Mouse (Mus musculus): ENCODE measurements around the gene Pced1a.

Gene Pced1a

DNA sequence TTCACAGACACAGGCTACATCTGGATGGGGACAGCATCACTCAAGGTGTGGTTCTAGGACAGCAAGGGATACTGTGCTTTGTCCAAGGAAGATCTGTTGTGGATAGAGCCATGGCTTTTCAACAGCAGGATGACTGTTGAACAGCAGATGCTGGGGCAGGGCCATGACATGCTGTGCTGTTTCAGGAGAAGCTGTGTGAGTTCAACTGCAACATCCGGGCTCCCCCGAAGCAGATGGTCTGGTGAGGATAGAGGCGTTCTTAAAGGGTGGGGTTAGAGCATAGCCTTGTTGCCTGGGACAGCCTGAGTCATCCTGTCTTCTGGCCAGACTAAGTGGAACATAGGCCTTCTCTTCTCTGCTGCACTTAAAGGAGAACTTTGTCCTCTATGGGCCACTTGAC lies 14.4 kb upstream of the Pced1a start:
- DNase-seq (ENCODE audit: extremely low spot score, low read depth, low spot score), result no peak

DNA sequence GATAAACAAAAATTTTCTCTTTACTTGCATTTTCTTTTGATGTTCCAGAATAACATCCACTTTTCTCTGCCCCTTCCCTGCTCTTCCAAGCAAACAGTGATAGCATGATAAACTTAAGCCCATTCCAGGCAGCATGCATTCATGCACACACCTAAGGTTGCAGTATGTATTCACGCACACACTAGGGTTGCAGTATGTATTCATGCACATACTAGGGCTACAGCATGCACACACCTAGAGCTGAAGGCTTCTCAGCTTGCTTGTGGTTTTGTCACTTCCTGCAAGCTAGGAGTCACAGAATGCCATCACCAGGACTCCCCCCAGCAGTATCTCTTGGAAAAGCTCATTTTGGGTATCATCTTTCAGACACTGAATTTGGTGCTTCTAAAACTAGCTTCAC lies 12.3 kb upstream of the Pced1a start:
- no peak for DNase-seq (ENCODE audit: extremely low spot score, low read depth, low spot score)

DNA sequence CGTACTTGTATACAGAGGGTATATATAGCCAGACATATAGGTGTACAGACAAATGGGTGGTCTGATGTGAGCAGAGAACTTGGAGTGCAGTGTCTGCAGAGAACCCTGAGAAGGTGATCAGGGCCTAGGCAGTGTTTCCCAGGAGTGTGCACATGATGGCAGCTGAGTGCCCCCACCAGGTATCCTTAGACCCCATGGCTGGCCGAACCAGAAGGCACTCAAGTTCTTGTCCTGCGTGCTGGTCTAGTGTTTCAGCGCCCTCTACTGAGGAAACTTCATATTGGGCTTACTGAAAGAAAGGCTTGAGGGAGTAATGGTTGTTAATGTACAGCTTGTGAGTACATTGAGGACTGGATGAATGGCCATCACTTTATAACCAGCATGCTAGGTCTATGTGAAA lies 8.7 kb upstream of the Pced1a start:
- DNase-seq (ENCODE audit: extremely low spot score, low read depth, low spot score), result no peak

DNA sequence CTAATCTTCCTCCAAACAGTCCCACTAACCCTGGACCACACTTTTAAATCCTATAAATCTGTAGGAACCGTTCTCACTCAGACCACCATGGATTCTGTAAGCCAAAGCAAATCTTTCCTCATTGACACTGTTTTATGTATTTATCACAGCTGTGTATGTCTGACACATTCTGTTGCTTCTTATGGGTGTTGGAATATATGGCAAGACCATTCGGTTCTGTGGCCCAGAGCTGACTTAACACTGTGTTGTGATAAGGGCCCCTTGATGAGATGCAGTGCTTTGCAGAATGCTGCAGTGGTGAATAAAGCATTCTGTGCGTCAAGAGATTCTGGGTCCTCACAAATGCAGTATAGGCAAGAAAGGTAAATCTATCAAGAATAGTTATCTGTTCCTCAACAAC lies 7.7 kb upstream of the Pced1a start:
- DNase-seq (ENCODE audit: extremely low spot score, low read depth, low spot score), result no peak

DNA sequence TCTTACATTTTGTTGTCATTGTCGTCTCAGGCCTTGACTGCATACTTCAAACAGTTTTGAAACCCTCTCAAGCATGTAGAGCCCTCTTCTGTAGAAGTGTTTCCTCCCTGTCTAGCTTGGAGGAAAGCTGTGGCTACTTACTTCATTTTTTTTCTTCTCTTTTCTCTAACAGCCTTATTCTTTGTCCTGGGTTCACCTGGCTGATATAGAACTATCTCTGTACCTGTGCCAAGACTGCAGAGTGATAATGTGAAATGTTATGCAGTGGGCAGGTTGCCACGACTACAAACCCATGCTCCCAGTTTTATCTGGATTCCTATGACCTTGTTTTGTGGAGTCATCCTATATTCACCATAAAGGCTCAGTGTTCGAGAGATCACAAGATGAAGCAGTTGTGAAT lies 6.0 kb upstream of the Pced1a start:
- DNase-seq (ENCODE audit: extremely low spot score, low read depth, low spot score), result no peak

DNA sequence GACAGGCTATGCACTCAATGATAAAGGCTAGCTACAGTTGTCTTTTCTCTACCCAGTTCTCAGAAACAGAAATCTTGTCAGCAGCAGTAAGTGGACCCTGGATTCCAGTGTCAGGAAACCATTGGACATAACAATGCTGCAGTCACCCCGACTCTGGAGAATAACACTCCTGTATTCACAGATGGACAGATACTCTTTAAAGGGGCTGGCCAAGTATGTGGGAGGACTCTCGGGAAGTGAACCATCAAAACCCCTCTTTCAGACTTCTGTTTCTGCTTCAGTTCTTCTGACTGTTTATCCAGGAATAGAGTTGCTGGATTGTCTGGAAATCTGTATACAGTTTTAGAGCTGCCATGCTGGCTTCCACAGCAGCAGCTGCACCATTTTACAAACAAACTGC lies 5.3 kb upstream of the Pced1a start:
- DNase-seq (ENCODE audit: extremely low spot score, low read depth, low spot score), result no peak

DNA sequence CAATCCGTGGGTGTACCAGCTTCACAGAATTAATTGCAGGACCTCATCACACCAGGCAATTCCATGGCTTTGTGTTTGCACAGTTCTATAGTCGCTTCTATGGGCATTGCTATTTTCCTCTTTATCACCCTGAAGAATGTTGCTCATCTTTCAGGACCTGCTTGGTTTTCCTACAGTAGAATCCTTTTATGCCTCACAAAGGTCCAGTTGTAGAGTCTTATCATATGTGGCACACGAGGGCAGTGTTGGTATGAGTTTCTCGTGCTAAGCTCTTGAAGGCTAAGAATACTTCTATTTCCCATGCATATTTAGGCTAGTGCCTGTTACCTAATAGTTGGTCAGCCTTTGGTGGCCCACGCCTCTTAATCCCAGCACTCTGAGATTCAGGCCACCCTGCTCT lies 611 bp upstream of the Pced1a start:
- DNase-seq (ENCODE audit: extremely low spot score, low read depth, low spot score), result no peak

DNA sequence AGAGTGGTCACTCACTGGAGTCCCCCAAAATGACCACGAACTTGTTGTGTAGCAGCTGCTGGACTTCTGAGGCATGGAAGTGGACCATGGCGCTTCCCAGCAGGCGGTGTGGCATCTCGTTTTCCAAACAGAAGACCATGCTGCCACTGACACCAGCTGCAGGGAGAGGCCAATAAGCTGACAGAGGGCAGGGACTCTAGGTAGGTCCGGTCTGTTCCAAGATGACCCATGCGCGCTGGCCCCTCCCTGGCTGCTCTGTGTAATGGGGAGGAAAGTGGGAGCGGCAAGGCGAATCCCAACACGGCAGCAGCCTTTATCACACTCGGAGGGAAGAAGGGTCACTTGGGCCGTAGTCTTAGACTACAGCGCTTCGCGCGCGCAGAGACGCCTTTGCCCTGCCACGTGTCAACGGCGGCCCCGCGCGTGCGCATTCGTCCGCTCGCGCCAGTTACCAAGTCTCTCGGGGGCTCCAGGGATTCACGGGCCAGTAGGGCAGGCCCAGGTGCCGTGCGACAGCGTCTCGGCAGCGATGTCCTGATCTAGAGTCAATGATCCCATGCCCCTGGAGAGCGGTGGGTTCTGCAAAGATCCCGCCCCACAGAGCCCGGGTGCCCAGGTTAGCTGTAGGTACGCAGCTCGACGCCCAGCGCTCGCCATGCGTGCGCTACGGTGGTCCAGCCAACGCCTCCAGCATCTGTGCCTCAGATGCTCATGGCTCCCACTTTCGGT lies 940 bp downstream of the Pced1a start:
- peak; percentile 35 for DNase-seq (ENCODE audit: extremely low spot score, low read depth, low spot score)

DNA sequence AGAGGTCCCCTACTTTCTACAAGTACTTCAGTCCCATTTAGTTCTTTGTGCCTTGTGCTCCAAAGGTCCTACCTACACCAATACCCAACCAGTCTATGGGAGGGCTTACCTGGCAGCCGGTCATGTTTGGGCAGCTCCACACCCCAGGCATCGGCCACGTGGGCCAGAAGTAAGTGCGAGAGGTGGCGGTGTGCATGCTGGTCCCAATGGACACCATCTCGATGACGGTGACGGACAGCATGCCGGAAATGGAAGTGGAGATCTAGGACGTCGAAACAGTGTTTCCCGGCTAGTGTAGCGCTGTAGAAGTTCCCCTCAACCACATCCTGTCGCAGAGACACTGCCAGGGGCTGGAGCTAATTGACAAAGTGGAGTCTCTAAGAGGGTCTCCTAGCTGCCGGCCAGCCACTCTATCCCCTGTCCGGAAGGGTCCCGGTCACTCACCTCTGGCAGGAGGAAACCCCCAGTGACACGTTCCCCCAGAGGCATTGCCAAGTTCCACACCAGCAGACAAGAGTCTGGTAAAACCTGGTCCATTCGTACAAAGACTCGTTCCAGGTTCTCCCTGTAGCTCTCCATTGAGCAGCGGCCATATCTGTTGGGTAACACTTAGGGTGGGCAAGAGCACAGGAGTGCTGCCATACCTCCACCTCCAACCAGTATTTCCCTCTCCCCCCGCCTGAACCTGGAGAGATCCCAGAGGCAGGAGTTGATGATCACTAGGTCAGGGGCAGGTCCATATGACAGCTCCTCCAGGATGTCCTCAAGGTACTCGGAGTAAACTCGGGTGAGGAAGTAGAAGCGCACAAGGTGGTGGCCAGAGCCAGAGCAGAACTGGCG lies 2.5 kb downstream of the Pced1a start:
- DNase-seq (ENCODE audit: extremely low spot score, low read depth, low spot score), result no peak

DNA sequence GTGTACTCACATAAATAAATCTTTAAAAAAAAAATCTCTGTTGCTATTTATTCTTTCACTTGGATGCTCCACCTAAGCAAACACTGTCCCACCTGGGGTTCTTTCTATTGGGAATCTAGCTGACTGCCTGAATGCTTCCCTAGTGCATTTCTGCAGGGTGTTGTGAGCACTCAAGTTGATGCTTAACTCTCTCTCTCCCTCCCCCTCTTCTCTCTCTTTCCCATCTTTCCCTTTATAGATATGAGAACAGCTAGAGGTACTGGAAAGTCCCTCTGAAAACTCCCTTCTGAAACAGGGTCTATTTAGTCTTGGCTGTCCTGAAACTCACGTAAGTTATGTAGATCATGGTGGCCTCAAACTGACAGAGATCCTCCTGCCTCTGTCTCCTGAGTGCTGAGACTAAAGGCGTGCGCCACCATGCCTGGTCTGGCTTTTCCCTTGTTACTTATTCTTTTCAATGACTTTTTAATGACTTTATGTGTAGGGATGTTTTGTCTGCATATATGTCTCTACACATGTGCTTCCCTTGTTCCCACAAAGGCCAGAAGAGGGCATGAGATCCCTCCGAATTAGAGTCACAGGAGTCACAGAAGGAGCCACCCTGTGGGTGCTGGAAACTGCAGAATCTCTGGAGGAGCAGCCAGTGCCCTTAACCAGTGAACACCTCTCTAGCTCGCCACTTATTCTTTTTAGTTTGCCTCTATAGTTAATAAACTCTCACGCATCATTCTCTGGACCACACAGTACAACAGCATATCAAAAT lies 10.2 kb downstream of the Pced1a start:
- DNase-seq (ENCODE audit: extremely low spot score, low read depth, low spot score), result no peak

DNA sequence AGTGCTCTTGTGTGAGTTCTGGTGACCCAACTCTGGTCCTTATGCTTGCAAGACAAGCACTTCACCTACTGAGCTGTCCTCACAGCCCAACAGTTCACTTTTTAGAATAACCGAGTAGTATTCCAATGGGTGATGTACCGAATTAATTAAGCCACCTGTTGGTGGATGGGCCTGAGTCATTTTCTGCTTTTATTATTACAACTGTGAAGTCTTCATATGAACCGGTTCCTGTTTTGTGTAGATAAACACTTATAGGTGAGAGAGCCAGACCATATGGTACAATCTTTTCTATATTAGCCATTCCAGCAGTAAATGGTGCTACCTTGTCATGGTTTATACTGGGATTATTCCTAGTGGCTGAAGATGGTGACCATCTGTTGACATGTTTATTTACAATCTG lies 11.7 kb downstream of the Pced1a start:
- no peak for DNase-seq (ENCODE audit: extremely low spot score, low read depth, low spot score)

DNA sequence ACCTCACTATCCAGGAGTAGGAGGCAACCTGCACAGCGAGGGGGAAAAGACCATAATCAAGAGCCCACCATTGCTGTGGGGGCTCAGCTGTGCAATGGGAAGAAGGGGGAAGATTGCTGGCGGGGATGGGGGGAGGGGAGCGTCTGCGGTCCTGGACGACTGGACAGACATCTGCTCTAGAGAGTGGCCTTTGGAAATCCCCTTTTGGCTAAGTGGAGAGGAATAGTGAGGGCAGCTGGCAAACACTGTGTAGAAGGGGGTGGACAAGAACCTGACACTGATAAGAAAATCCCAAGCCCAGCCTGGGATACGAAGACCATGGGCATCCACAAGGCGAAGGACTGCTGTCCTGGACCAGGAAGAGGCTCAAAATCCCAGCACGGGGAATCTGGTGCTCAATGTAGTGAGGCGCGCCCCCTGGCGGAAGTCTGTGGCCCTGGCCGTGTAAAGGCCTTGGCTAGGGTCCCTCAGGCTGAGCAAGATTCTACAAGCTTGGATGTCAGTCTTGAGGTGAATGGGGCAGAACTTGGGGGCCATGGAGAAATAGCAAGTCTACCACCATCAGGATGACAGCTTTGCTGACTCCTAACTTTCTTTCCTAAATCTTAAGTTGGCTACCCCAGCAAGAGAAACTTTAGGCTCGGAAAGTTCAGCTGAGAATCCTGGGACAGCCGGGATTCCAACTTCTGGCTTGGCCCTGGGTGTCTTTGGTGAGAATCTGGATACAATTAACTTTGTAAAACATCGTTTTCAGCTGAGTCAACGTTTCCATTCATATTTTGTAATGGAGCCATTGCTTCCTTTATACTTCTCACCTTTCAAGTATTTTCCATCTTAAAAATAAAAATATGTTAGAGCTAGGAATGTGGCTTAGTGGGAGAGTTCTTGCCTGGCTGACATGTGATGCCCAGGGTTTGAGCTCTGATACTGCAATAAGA lies 12.7 kb downstream of the Pced1a start:
- DNase-seq (ENCODE audit: extremely low spot score, low read depth, low spot score), result peak; percentile 54

DNA sequence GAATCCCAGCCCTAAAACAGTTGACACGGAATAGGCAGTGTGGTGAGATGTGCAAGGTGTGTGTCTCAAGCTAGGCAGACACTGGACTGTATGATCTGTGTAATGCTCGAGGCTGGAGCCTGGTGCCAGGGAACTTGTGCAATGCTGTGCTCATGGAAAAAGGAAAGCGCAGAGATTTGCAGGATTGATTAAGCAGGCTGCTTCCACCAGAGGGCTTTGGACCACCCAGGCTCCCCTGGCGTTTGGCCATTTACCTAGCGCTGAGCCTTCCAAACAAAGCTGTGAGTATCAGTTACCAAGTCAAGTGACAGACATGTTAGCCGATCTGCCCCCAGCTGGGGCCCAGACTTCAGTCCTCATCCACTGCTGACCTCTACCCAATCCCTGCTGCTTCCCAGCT lies 16.3 kb downstream of the Pced1a start:
- no peak for DNase-seq (ENCODE audit: extremely low spot score, low read depth, low spot score)

DNA sequence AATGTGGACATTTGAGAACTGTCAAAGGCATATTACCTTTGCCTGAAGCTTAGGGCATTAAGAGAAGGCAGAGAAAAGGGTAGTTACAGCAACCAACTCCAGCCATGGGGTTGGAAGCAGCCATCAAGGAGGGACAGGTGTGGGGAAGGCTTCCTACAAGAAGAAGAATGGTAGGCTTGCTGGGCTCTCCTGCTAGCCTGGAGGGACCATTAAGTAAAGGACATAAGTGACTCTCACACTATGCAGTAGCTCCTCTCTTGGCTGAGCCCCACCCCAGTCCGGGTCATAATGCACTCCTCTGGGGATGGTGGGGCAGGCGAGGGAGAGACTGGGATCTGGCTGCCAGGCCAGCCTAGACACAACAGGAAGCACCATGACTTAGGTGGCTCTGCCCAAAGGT lies 18.3 kb downstream of the Pced1a start, which contains the start of gene Tmem239:
Gene Tmem239, plus strand, starts transcription at position 301 of the 400 bp plus-strand sequence.
- DNase-seq (ENCODE audit: extremely low spot score, low read depth, low spot score), result no peak

DNA sequence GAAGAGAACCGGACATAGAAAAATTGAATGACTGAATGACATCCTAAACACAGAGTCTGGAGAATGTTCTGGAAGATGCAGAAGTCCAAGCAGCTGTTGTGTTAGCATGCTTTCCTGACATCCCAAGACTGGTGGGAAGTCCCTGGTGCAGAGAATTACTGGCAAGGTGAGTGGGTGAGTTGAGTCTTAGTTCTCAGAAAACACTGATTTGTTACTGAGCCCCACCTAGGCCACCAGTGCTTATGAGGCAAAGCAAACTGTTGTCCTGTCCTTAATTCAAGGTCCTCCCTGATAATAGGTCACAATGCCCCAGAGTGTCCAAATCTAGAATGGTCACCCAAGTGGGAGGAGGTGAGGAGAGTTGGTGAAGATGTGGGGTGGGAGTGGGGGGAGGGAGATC lies 19.6 kb downstream of the Pced1a start, which contains the start of the genes Gm28372 and 1700020A23Rik:
Gene Gm28372, plus strand, starts transcription at position 301 of the 400 bp plus-strand sequence.
Gene 1700020A23Rik, plus strand, starts transcription at position 321 of the 400 bp plus-strand sequence.
- DNase-seq (ENCODE audit: extremely low spot score, low read depth, low spot score), result no peak

DNA sequence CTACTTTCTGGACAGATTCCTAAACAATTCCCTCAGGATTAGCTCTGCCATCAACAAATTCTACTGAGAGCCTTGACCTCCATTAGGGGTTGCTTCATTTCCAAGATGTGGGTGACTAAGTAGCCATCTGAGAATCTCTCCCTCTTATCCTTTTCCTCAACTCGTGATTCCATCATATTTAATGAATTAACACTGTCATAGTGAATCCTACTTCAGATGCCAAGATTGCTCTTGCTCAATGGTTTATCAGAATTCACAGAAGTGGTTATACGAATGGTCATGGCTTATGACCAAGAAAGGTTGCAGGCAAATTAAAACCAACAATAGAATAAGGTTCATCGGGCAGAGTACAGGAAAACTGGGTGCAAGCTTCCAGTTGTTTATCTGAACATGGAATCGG lies 22.6 kb downstream of the Pced1a start:
- no peak for DNase-seq (ENCODE audit: extremely low spot score, low read depth, low spot score)

DNA sequence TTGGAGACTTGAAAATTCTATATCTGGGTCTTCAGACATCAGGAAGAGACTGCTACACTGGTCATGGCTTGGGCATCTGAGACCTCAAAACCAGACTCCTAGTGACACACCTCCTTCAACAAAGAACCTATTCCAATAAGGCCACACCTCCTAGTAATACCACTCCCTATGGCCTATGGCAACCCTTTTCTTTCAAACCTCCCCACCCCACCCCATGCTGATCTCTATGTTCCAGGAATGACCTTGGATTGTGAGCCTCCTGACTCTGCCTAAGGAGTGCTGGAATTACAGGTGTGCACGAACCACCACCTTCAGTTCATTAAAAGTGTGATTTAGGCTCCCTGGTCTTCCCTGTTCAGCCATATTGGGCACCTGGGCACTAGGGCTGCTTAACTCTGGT lies 24.5 kb downstream of the Pced1a start:
- no peak for DNase-seq (ENCODE audit: extremely low spot score, low read depth, low spot score)

DNA sequence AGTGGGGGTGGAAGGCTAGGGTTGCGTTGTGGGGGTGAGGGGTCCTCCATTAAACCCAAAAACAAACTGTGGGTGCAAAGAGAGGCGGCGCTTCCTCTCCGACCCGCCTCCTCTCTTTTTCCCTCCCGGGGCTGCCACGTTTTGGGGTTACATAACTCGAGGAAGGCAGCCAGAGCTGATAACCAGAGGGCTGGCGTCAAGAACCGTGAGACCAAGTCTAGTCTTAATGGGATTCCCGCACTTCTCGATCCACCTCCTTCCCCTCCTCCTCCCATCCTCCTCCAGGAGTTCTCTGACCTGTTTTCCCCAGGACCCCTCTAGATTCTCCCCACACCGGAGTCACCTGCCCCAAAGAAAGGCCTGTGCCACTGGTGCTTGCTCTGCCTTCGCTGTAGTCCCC lies 26.4 kb downstream of the Pced1a start:
- DNase-seq (ENCODE audit: extremely low spot score, low read depth, low spot score), result no peak

DNA sequence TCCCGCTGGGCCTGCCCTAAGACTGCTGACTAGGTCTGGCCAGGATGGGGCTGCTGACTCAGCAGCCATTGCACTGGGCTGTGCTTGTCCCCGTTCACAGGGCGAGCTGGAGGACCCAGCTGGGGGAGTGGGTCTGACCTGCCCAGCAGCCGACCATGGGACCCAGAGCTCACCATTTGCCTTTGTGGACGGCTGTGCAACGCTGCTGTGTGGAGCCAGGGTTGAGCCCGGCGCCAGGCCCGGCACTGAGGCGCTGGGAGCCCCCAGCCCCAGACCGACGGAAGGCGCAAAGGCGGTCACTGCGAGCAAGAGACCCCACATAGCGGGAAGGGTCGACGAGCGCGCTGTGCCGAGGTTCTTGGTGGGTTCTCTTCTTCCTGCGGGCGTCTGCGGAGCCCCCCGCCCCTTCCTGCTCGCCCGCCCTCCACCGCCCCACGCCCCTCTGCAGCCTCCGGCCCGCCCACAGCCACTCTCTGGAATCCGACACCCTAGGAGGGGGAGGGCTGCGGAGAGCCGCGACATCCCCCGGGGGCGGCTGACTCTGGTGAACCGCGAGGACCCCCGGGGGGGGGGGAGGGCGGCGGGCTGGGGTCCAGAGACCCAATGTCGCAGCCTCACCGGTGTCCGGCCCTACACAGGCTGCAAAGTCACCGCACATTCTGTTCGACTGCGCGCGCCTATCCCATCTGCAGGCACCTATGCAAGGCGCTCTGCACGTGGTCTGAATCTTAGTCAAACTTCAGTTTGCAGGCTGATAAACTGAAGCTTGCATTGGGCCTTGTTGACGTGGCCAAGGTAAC lies 27.1 kb downstream of the Pced1a start, which contains the start of gene Cpxm1:
Gene Cpxm1, minus strand, starts transcription at position 389 of the 800 bp plus-strand sequence.
- DNase-seq (ENCODE audit: extremely low spot score, low read depth, low spot score), result no peak
